Mouse (Mus musculus): ENCODE measurements around the gene Wdtc1. TPM values are rescaled to one million over a fixed set of nuclear protein-coding genes. Genes with fewer than 3 reads are reported as not detected.

The Wdtc1 gene
- polyA plus RNA-seq, 1 experiment from 2014 or later: 13.4 TPM

- Histone ChIP-seq H3K27ac (no peak overlapping the region), H3K4me3 (no peak overlapping the region), H3K4me1 (no peaks in the 10 kb centered on the region; the same call in 1 of the 2 replicates), H3K9me3 (no peaks in the 10 kb centered on the region), H3K36me3 (peaks cover 74% of the 10 kb centered on the region), H3K27me3 (ENCODE audit: insufficient read depth, poor library complexity, severe bottlenecking) (peaks cover 9% of the 10 kb centered on the region; the same call in 1 of the 2 replicates)
- WGBS: 91% methylated on average over 3 of the region's 3 CpGs
- no peak for DNase-seq (ENCODE audit: low spot score)
These were observed 88.0 kb downstream of the Wdtc1 start for GRCm38 (mm10) chr4:133265297-133265696.

- 98% methylated on average over 2 of the region's 2 CpGs for WGBS
- H3K27me3 ChIP-seq (ENCODE audit: insufficient read depth, poor library complexity, severe bottlenecking): peaks cover 16% of the 10 kb centered on the region; the same call in 1 of the 2 replicates
These were observed 88.7 kb downstream of the Wdtc1 start for GRCm38 (mm10) chr4:133264559-133264958.

GRCm38 (mm10) chr4:133263756-133264155 is 89.5 kb downstream of the Wdtc1 start:
- peaks cover 59% of the 10 kb centered on the region for H3K36me3 ChIP-seq
- DNase-seq (ENCODE audit: low spot score): no peak
- no peaks in the 10 kb centered on the region; the same call in 1 of the 2 replicates for H3K4me1 ChIP-seq
- H3K27ac ChIP-seq: no peak overlapping the region
- H3K27me3 ChIP-seq (ENCODE audit: insufficient read depth, poor library complexity, severe bottlenecking): peaks cover 22% of the 10 kb centered on the region
- H3K9me3 ChIP-seq: no peaks in the 10 kb centered on the region
- WGBS: 83% methylated on average over 5 of the region's 5 CpGs
- H3K4me3 ChIP-seq: no peak overlapping the region

More at GRCm38 (mm10) chr4:133264559-133264958, 88.7 kb downstream of the Wdtc1 start:
- H3K4me1 ChIP-seq: no peaks in the 10 kb centered on the region; the same call in 1 of the 2 replicates
- H3K4me3 ChIP-seq: peak overlapping the region; percentile 3; the same call in 1 of the 2 replicates
- H3K27ac ChIP-seq: no peak overlapping the region
- H3K36me3 ChIP-seq: peaks cover 67% of the 10 kb centered on the region
- DNase-seq (ENCODE audit: low spot score): no peak
- no peaks in the 10 kb centered on the region for H3K9me3 ChIP-seq

GRCm38 (mm10) chr4:133262882-133263281 is 90.4 kb downstream of the Wdtc1 start, which contains the start of gene Sytl1:
TSS of gene Sytl1 (minus strand) at chr4:133263113.
- Histone ChIP-seq H3K4me1 (no peaks in the 10 kb centered on the region; the same call in 1 of the 2 replicates), H3K27me3 (ENCODE audit: insufficient read depth, poor library complexity, severe bottlenecking) (peaks cover 31% of the 10 kb centered on the region), H3K36me3 (peaks cover 50% of the 10 kb centered on the region), H3K4me3 (no peak within 1 kb of the TSS), H3K27ac (0 out of 2 replicates have a peak within 1 kb of the TSS, but pooled peaks have one; percentile 25), H3K9me3 (no peaks in the 10 kb centered on the region)
- WGBS: 35% methylated on average over 7 of the region's 7 CpGs
- no peak for DNase-seq (ENCODE audit: low spot score)

- no peak overlapping the region for H3K4me3 ChIP-seq
- 60% methylated on average over 7 of the region's 7 CpGs for WGBS
- 0 out of 2 replicates have a peak overlapping the region, but pooled peaks have one; percentile 25 for H3K27ac ChIP-seq
- no peak for DNase-seq (ENCODE audit: low spot score)
- no peaks in the 10 kb centered on the region for H3K9me3 ChIP-seq
- H3K36me3 ChIP-seq: peaks cover 45% of the 10 kb centered on the region
- peaks cover 36% of the 10 kb centered on the region for H3K27me3 ChIP-seq (ENCODE audit: insufficient read depth, poor library complexity, severe bottlenecking)
- peaks cover under 1% of the 10 kb centered on the region; the same call in 1 of the 2 replicates for H3K4me1 ChIP-seq
These were observed 90.9 kb downstream of the Wdtc1 start for GRCm38 (mm10) chr4:133262375-133262765.

- Histone ChIP-seq H3K36me3 (peaks cover 39% of the 10 kb centered on the region), H3K9me3 (no peaks in the 10 kb centered on the region), H3K4me3 (no peak overlapping the region), H3K27ac (0 out of 2 replicates have a peak overlapping the region, but pooled peaks have one; percentile 25), H3K4me1 (peaks cover 6% of the 10 kb centered on the region), H3K27me3 (ENCODE audit: insufficient read depth, poor library complexity, severe bottlenecking) (peaks cover 42% of the 10 kb centered on the region)
- DNase-seq (ENCODE audit: low spot score): no peak
- WGBS: 46% methylated on average over 10 of the region's 10 CpGs
These were observed 91.5 kb downstream of the Wdtc1 start for GRCm38 (mm10) chr4:133261641-133262374.

- Histone ChIP-seq H3K4me3 (no peak overlapping the region), H3K4me1 (peaks cover 12% of the 10 kb centered on the region), H3K27ac (no peak overlapping the region), H3K36me3 (0 out of 2 replicates have a peak, but pooled peaks cover 2% of the 10 kb centered on the region), H3K9me3 (no peaks in the 10 kb centered on the region), H3K27me3 (ENCODE audit: insufficient read depth, poor library complexity, severe bottlenecking) (peaks cover 81% of the 10 kb centered on the region)
- 81% methylated on average over 12 of the region's 12 CpGs for WGBS
- DNase-seq (ENCODE audit: low spot score): no peak
These were observed 95.4 kb downstream of the Wdtc1 start for GRCm38 (mm10) chr4:133257798-133258408.

GRCm38 (mm10) chr4:133257230-133257629 is 96.1 kb downstream of the Wdtc1 start:
- Histone ChIP-seq H3K4me3 (0 out of 2 replicates have a peak overlapping the region, but pooled peaks have one; percentile 19), H3K4me1 (peaks cover 12% of the 10 kb centered on the region), H3K36me3 (0 out of 2 replicates have a peak, but pooled peaks cover 1% of the 10 kb centered on the region), H3K9me3 (no peaks in the 10 kb centered on the region), H3K27me3 (ENCODE audit: insufficient read depth, poor library complexity, severe bottlenecking) (peaks cover 88% of the 10 kb centered on the region), H3K27ac (peak overlapping the region; percentile 0; the same call in 1 of the 2 replicates)
- DNase-seq (ENCODE audit: low spot score): no peak
- 30% methylated on average over 12 of the region's 12 CpGs for WGBS

GRCm38 (mm10) chr4:133256820-133257219 is 96.5 kb downstream of the Wdtc1 start:
- H3K27me3 ChIP-seq (ENCODE audit: insufficient read depth, poor library complexity, severe bottlenecking): peaks cover 92% of the 10 kb centered on the region
- H3K9me3 ChIP-seq: no peaks in the 10 kb centered on the region
- DNase-seq (ENCODE audit: low spot score): no peak
- H3K4me3 ChIP-seq: 0 out of 2 replicates have a peak overlapping the region, but pooled peaks have one; percentile 19
- peaks cover 12% of the 10 kb centered on the region for H3K4me1 ChIP-seq
- H3K36me3 ChIP-seq: no peaks in the 10 kb centered on the region
- peak overlapping the region; percentile 0; the same call in 1 of the 2 replicates for H3K27ac ChIP-seq
- 20% methylated on average over 23 of the region's 24 CpGs for WGBS

- no peak overlapping the region for H3K4me3 ChIP-seq
- no peak overlapping the region for H3K27ac ChIP-seq
- peaks cover 24% of the 10 kb centered on the region for H3K4me1 ChIP-seq
- no peaks in the 10 kb centered on the region for H3K9me3 ChIP-seq
- WGBS: 34% methylated on average over 6 of the region's 6 CpGs
- H3K27me3 ChIP-seq (ENCODE audit: insufficient read depth, poor library complexity, severe bottlenecking): peaks cover 98% of the 10 kb centered on the region
- DNase-seq (ENCODE audit: low spot score): no peak
- H3K36me3 ChIP-seq: no peaks in the 10 kb centered on the region
These were observed 97.9 kb downstream of the Wdtc1 start for GRCm38 (mm10) chr4:133255392-133255791.

GRCm38 (mm10) chr4:133253412-133253811 is 99.9 kb downstream of the Wdtc1 start:
- H3K4me3 ChIP-seq: no peak overlapping the region
- peaks cover 25% of the 10 kb centered on the region for H3K4me1 ChIP-seq
- H3K27ac ChIP-seq: no peak overlapping the region
- H3K27me3 ChIP-seq (ENCODE audit: insufficient read depth, poor library complexity, severe bottlenecking): peaks cover 100% of the 10 kb centered on the region
- DNase-seq (ENCODE audit: low spot score): no peak
- no peaks in the 10 kb centered on the region for H3K9me3 ChIP-seq
- WGBS: 75% methylated on average over 12 of the region's 12 CpGs
- H3K36me3 ChIP-seq: no peaks in the 10 kb centered on the region

GRCm38 (mm10) chr4:133252089-133252488 is 101.2 kb downstream of the Wdtc1 start:
- no peaks in the 10 kb centered on the region for H3K36me3 ChIP-seq
- 43% methylated on average over 4 of the region's 4 CpGs for WGBS
- no peak overlapping the region for H3K4me3 ChIP-seq
- H3K4me1 ChIP-seq: peaks cover 31% of the 10 kb centered on the region
- peaks cover 100% of the 10 kb centered on the region for H3K27me3 ChIP-seq (ENCODE audit: insufficient read depth, poor library complexity, severe bottlenecking)
- no peak overlapping the region for H3K27ac ChIP-seq
- H3K9me3 ChIP-seq: no peaks in the 10 kb centered on the region
- no peak for DNase-seq (ENCODE audit: low spot score)

- Histone ChIP-seq H3K36me3 (no peaks in the 10 kb centered on the region), H3K9me3 (no peaks in the 10 kb centered on the region), H3K4me3 (peak overlapping the region; percentile 56), H3K27ac (peak overlapping the region; percentile 37; the same call in 1 of the 2 replicates), H3K4me1 (peaks cover 24% of the 10 kb centered on the region), H3K27me3 (ENCODE audit: insufficient read depth, poor library complexity, severe bottlenecking) (peaks cover 100% of the 10 kb centered on the region)
- DNase-seq (ENCODE audit: low spot score): no peak
- 1% methylated on average over 31 of the region's 31 CpGs for WGBS
These were observed 102.1 kb downstream of the Wdtc1 start for GRCm38 (mm10) chr4:133251214-133251613.

Measured in heart, embryonic 10.5 days (tissue).